Comparison of ENCODE assay signal across 21 mouse cellular contexts in genomic region chr10:41151901-41152300, GRCm38 (mm10).
DNase-seq lines count a peak whose midpoint lies in the region; ATAC-seq lines count a peak whose summit lies in the region.
"Had no signal": no experiment of that assay in that cellular context is flagged by ENCODE, and none has a peak within 500 bp of the region (broad histone marks: within the 10 kb centered on the region; RNA-seq: fewer than 3 reads in every experiment).

No protein-coding gene starts in this region.

- no peaks in the 10 kb centered on the region for H3K27me3 ChIP-seq in limb, embryonic 11.5 days (ENCODE audit: control insufficient read depth, insufficient read depth, low read length)
- H3K27me3 ChIP-seq in limb, embryonic 10.5 days (ENCODE audit: low read depth, poor library complexity, severe bottlenecking): no peaks in the 10 kb centered on the region
- H3K27me3 ChIP-seq in midbrain, embryonic 15.5 days (replicated peaks): no peaks in the 10 kb centered on the region
- no peaks in the 10 kb centered on the region for H3K27me3 ChIP-seq in midbrain, embryonic 10.5 days (ENCODE audit: low read depth, poor library complexity, severe bottlenecking)
- H3K27me3 ChIP-seq: heart, embryonic 12.5 days; midbrain, embryonic 12.5 days had no signal

- DNase-seq in frontal cortex, postnatal 25 days (ENCODE audit: low spot score in 2 of 2): no peak
- peak; percentile 17 for DNase-seq in limb, embryonic 11.5 days (ENCODE audit: low spot score)
- DNase-seq in limb, embryonic 10.5 days (ENCODE audit: low spot score): no peak
- DNase-seq in midbrain, embryonic 10.5 days (ENCODE audit: low spot score): no peak
- DNase-seq in brain, adult 2 months (ENCODE audit: low read depth, low spot score): peak; percentile 15
- DNase-seq in cerebellum, adult 11-12 months: no peak
- DNase-seq: adrenal gland, adult 2 months; adrenal gland, postnatal 36 days; cerebellum, adult 8-10 months; gastrocnemius, adult 2 months; gastrocnemius, postnatal 36 days; heart, adult 2 months; lung, adult 18-20 months; lung, postnatal 36 days; spleen, adult 18-20 months; thymus, postnatal 14 days had no signal

- H3K9ac ChIP-seq in limb, embryonic 11.5 days (ENCODE audit: low read length): no peak overlapping the region
- no peak overlapping the region for H3K9ac ChIP-seq in midbrain, embryonic 15.5 days
- H3K9ac ChIP-seq: heart, embryonic 12.5 days; midbrain, embryonic 12.5 days had no signal

- no peaks in the 10 kb centered on the region for H3K9me3 ChIP-seq in limb, embryonic 11.5 days (ENCODE audit: control insufficient read depth, low read length)
- H3K9me3 ChIP-seq in limb, embryonic 10.5 days (replicated peaks): no peaks in the 10 kb centered on the region
- H3K9me3 ChIP-seq in midbrain, embryonic 15.5 days: no peaks in the 10 kb centered on the region
- H3K9me3 ChIP-seq in midbrain, embryonic 10.5 days (replicated peaks): no peaks in the 10 kb centered on the region
- H3K9me3 ChIP-seq: heart, embryonic 12.5 days; midbrain, embryonic 12.5 days had no signal

- H3K27ac ChIP-seq in limb, embryonic 11.5 days (replicated peaks; ENCODE audit: low read depth, low read length): no peak overlapping the region
- no peak overlapping the region for H3K27ac ChIP-seq in limb, embryonic 10.5 days
- no peak overlapping the region for H3K27ac ChIP-seq in midbrain, embryonic 15.5 days
- no peak overlapping the region for H3K27ac ChIP-seq in midbrain, embryonic 10.5 days (replicated peaks)
- H3K27ac ChIP-seq: gastrocnemius, adult 2 months; heart, adult 2 months; midbrain, embryonic 12.5 days had no signal

- ATAC-seq in frontal cortex, adult (ENCODE audit: low TSS enrichment): peak; percentile 62
- no peak for ATAC-seq in limb, embryonic 11.5 days (ENCODE audit: insufficient number of reproducible peaks, low FRiP score, low TSS enrichment, low read depth)
- ATAC-seq in midbrain, embryonic 15.5 days (replicated peaks): no peak
- ATAC-seq: forebrain, embryonic 14.5 days had no signal

- H3K4me1 ChIP-seq in limb, embryonic 11.5 days (ENCODE audit: control insufficient read depth, insufficient read depth, low read length): no peaks in the 10 kb centered on the region
- no peaks in the 10 kb centered on the region for H3K4me1 ChIP-seq in limb, embryonic 10.5 days
- H3K4me1 ChIP-seq in midbrain, embryonic 15.5 days: peaks cover 9% of the 10 kb centered on the region; the same call in 1 of the 2 replicates
- no peaks in the 10 kb centered on the region; the same call in 1 of the 2 replicates for H3K4me1 ChIP-seq in midbrain, embryonic 10.5 days
- H3K4me1 ChIP-seq: heart, embryonic 12.5 days; midbrain, embryonic 12.5 days had no signal

- H3K4me2 ChIP-seq in limb, embryonic 11.5 days (ENCODE audit: low read depth, severe bottlenecking): no peak overlapping the region
- peak overlapping the region; percentile 4; the same call in 1 of the 2 replicates for H3K4me2 ChIP-seq in midbrain, embryonic 15.5 days
- H3K4me2 ChIP-seq: midbrain, embryonic 12.5 days had no signal

- H3K4me3 ChIP-seq in limb, embryonic 11.5 days (ENCODE audit: low read depth, low read length): no peak overlapping the region
- no peak overlapping the region for H3K4me3 ChIP-seq in limb, embryonic 10.5 days
- no peak overlapping the region for H3K4me3 ChIP-seq in midbrain, embryonic 15.5 days
- no peak overlapping the region for H3K4me3 ChIP-seq in midbrain, embryonic 10.5 days
- H3K4me3 ChIP-seq: gastrocnemius, adult 2 months; heart, adult 2 months; heart, embryonic 12.5 days; midbrain, embryonic 12.5 days had no signal

- 87% methylated on average over 4 of the region's 4 CpGs for WGBS in limb, embryonic 11.5 days
- WGBS in limb, embryonic 10.5 days: 93% methylated on average over 4 of the region's 4 CpGs
- 78% methylated on average over 4 of the region's 4 CpGs for WGBS in midbrain, embryonic 15.5 days
- 86% methylated on average over 4 of the region's 4 CpGs for WGBS in midbrain, embryonic 10.5 days

- no peaks in the 10 kb centered on the region for H3K36me3 ChIP-seq in limb, embryonic 11.5 days (ENCODE audit: control insufficient read depth, insufficient read depth, low read length)
- no peaks in the 10 kb centered on the region for H3K36me3 ChIP-seq in limb, embryonic 10.5 days
- H3K36me3 ChIP-seq in midbrain, embryonic 15.5 days (replicated peaks): no peaks in the 10 kb centered on the region
- H3K36me3 ChIP-seq in midbrain, embryonic 10.5 days: no peaks in the 10 kb centered on the region
- H3K36me3 ChIP-seq: heart, embryonic 12.5 days; midbrain, embryonic 12.5 days had no signal

Comparison
In these comparisons a context has a peak if more than half of its experiments do, and no peak if none do; other contexts are left out.
1. DNase-seq: peak in limb, embryonic 11.5 days (single experiment) and brain, adult 2 months (single experiment); none in frontal cortex, postnatal 25 days (0 of 2), limb, embryonic 10.5 days (single experiment), midbrain, embryonic 10.5 days (single experiment) and cerebellum, adult 11-12 months (single experiment).